Mouse (Mus musculus) forebrain, embryonic 13.5 days (tissue): ENCODE results near the gene Mta3. TPM values are rescaled to one million over a fixed set of nuclear protein-coding genes. Genes with fewer than 3 reads are reported as not detected.

ENCODE experiments used
- ATAC-seq: fragments of 200-750 bp; cut with Nextera tagmentation; 2 replicates; pipeline ENCODE4 v1.8.0; 2017
- H3K27ac ChIP-seq: fragments of 300-500 bp; sonication (generic); 2 replicates; pipeline ENCODE4 v1.5.1; 2015; ENCODE audit warnings: inconsistent platforms, mild to moderate bottlenecking, moderate library complexity
- H3K27me3 ChIP-seq: fragments of 300-500 bp; sonication (generic); 2 replicates; pipeline ENCODE4 v1.6.1; 2015; ENCODE audit warnings: mild to moderate bottlenecking, inconsistent platforms
- H3K36me3 ChIP-seq: fragments of 300-500 bp; sonication (generic); 2 replicates; pipeline ENCODE4 v1.6.1; 2015; ENCODE audit warnings: mild to moderate bottlenecking, inconsistent platforms; ENCODE audit not compliant: poor library complexity, severe bottlenecking
- H3K4me1 ChIP-seq: fragments of 300-500 bp; sonication (generic); 2 replicates; pipeline ENCODE4 v1.6.1; 2015; ENCODE audit warnings: inconsistent platforms
- H3K4me2 ChIP-seq: fragments of 300-500 bp; sonication (generic); 2 replicates; pipeline ENCODE4 v1.6.1; 2015; ENCODE audit warnings: inconsistent platforms, mild to moderate bottlenecking, moderate library complexity
- H3K4me3 ChIP-seq: fragments of 300-500 bp; sonication (generic); 2 replicates; pipeline ENCODE4 v1.5.1; 2015; ENCODE audit warnings: mild to moderate bottlenecking, inconsistent platforms
- H3K9ac ChIP-seq: fragments of 300-500 bp; sonication (generic); 2 replicates; pipeline ENCODE4 v1.6.1; 2015; ENCODE audit warnings: mild to moderate bottlenecking, inconsistent platforms
- H3K9me3 ChIP-seq: fragments of 300-500 bp; sonication (generic); replicated peaks from 2 replicates; pipeline ENCODE4 v1.6.1; 2016; ENCODE audit warnings: inconsistent platforms
- WGBS: fragments of 180-500 bp; shearing (Covaris S2); methylation state at CpG from one replicate; pipeline ENCODE4 v1.1.7; 2015; 5-methylcytosine and 5-hydroxymethylcytosine counted together
- polyA plus RNA-seq: library from polyadenylated mRNA; unstranded; fragments of >200 nt; fragmentation: Nextera tagmentation; extraction: Ambion mirVana; gene quantifications from 2 replicates; pipeline ENCODE4 v1.2.1, GENCODE M21; 2015

The Mta3 gene
- polyA plus RNA-seq, 1 experiment from 2014 or later: 30.6 TPM

DNA sequence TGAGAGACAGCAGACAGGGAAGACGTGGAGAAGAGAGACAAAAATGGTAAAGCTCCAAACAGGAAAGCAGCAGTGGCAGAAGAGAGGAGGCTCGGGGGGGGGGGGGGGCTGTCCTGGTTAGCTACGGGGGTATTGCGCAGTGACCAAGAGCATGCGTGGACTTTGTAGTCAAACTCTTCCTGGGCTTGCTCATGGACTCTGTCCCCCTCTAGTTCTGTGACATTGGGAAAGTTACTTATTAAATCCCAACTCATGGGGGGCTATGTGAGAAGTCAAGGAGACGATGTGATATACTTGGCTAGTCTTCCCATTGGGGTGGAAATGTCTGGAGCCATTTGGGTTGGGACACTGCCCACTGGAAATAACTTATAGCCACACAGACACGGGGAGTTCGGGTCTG is 139.6 kb downstream of the Mta3 start:
- Histone ChIP-seq H3K4me3 (no peak overlapping the region), H3K27ac (no peak overlapping the region), H3K4me1 (peaks cover 12% of the 10 kb centered on the region), H3K9ac (no peak overlapping the region), H3K27me3 (no peaks in the 10 kb centered on the region), H3K4me2 (no peak overlapping the region), H3K36me3 (no peaks in the 10 kb centered on the region), H3K9me3 (no peaks in the 10 kb centered on the region)
- ATAC-seq: no peak
- 91% methylated on average over 8 of the region's 8 CpGs for WGBS

- Histone ChIP-seq H3K9me3 (no peaks in the 10 kb centered on the region), H3K9ac (no peak overlapping the region), H3K4me3 (no peak overlapping the region), H3K4me1 (peaks cover 12% of the 10 kb centered on the region), H3K27me3 (no peaks in the 10 kb centered on the region), H3K36me3 (no peaks in the 10 kb centered on the region), H3K27ac (no peak overlapping the region), H3K4me2 (no peak overlapping the region)
- ATAC-seq: no peak
- 82% methylated on average over 21 of the region's 21 CpGs for WGBS
Measured at GRCm38 (mm10) chr17:83846301-83847021, 140.5 kb downstream of the Mta3 start.

DNA sequence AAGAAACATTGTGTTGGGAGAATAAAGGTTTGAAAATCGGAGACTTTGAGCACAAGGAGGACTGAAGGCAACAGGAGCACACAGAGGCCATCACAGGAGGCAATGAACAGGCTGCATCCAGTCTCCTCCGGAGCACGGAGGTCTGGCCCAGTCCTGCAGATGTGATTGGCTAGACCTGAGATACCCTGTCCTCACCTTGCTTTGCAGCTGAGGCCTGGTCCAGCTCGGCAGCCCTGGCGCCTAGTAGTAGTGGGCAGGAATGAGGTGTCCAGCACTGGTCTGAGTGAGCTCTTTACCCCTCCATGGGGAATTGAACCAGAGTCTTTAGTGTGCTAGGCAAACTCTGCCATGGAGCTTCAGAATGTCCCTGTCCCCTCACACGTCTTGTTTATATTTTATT is 141.1 kb downstream of the Mta3 start:
- H3K27ac ChIP-seq: no peak overlapping the region
- no peak overlapping the region for H3K4me2 ChIP-seq
- H3K27me3 ChIP-seq: no peaks in the 10 kb centered on the region
- H3K9ac ChIP-seq: no peak overlapping the region
- WGBS: 87% methylated on average over 6 of the region's 6 CpGs
- no peaks in the 10 kb centered on the region for H3K36me3 ChIP-seq
- no peak for ATAC-seq
- peaks cover 12% of the 10 kb centered on the region for H3K4me1 ChIP-seq
- no peaks in the 10 kb centered on the region for H3K9me3 ChIP-seq
- no peak overlapping the region for H3K4me3 ChIP-seq

GRCm38 (mm10) chr17:83847815-83848214 is 141.9 kb downstream of the Mta3 start, which contains the start of gene Haao:
Gene Haao (minus strand): TSS chr17:83847963.
- no peak within 1 kb of the TSS for H3K9ac ChIP-seq
- 88% methylated on average over 3 of the region's 3 CpGs for WGBS
- no peak for ATAC-seq

DNA sequence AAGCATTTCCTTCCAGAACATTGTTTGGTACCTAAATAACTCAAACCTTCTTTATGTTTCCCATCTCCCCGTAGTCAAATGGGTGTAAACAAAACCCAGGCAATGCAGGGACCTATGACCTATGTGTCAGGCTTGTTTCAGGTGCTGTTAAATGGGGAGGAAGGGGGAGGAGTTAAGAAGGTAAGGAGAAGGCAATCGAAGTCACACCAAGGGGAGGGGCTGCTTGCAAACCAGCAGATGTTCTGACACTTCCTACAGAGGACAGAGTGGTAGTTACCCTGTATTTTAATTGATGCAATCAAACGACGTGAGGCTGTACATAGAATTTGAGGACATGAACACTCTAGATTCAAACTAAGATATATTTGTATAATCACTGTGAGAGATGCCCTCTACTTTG is 142.5 kb downstream of the Mta3 start:
- Histone ChIP-seq H3K36me3 (no peaks in the 10 kb centered on the region), H3K27ac (no peak overlapping the region), H3K9ac (no peak overlapping the region), H3K9me3 (no peaks in the 10 kb centered on the region), H3K4me3 (no peak overlapping the region), H3K4me1 (peaks cover 12% of the 10 kb centered on the region), H3K4me2 (no peak overlapping the region), H3K27me3 (no peaks in the 10 kb centered on the region)
- 70% methylated on average over 4 of the region's 4 CpGs for WGBS
- no peak for ATAC-seq

More at GRCm38 (mm10) chr17:83847815-83848214, 141.9 kb downstream of the Mta3 start, which contains the start of gene Haao:
- Histone ChIP-seq H3K4me3 (no peak within 1 kb of the TSS), H3K4me1 (peaks cover 12% of the 10 kb centered on the region), H3K36me3 (no peaks in the 10 kb centered on the region), H3K27ac (no peak within 1 kb of the TSS), H3K9me3 (no peaks in the 10 kb centered on the region), H3K27me3 (no peaks in the 10 kb centered on the region), H3K4me2 (no peak within 1 kb of the TSS)

DNA sequence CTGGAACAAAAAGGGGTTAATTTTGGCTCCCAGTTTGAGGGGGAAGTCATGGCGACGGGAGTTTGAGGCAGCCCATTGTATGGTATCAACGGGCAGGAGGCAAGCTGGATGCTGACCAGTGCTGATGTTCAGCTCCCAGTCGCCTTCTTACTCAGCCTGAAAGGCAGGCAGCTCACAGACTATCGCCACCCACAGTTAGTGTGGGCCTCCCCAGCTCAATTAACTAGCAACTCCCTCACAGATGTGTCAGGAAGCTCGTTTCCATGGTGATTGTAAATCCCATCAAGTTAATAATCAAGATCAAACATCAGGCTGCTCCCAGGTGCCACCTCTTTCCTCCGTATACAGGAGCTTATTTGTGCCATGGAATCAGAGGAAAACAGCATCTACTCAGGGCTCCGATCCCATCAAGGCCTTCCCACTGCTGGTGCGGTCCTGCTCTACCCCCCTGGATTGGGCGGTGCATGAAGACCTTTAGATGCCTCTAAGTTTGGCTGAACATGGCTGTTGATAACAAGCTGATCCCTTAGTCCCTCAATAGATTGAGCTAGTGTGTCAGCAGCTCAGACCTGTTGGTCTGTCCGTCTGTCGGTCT is 143.2 kb downstream of the Mta3 start:
- Histone ChIP-seq H3K9ac (0 out of 2 replicates have a peak overlapping the region, but pooled peaks have one; percentile 17), H3K36me3 (no peaks in the 10 kb centered on the region), H3K27me3 (no peaks in the 10 kb centered on the region), H3K27ac (no peak overlapping the region), H3K4me1 (peaks cover 12% of the 10 kb centered on the region), H3K9me3 (no peaks in the 10 kb centered on the region), H3K4me2 (no peak overlapping the region), H3K4me3 (no peak overlapping the region)
- ATAC-seq: peak; percentile 50
- 30% methylated on average over 12 of the region's 12 CpGs for WGBS

- peaks cover 12% of the 10 kb centered on the region for H3K4me1 ChIP-seq
- no peaks in the 10 kb centered on the region for H3K27me3 ChIP-seq
- no peaks in the 10 kb centered on the region for H3K36me3 ChIP-seq
- no peak overlapping the region for H3K4me3 ChIP-seq
- H3K9ac ChIP-seq: no peak overlapping the region
- no peaks in the 10 kb centered on the region for H3K9me3 ChIP-seq
- no peak overlapping the region for H3K27ac ChIP-seq
- ATAC-seq: no peak
- WGBS: 69% methylated on average over 5 of the region's 5 CpGs
- no peak overlapping the region for H3K4me2 ChIP-seq
Measured at GRCm38 (mm10) chr17:83849717-83850116, 143.8 kb downstream of the Mta3 start.

GRCm38 (mm10) chr17:83850458-83850857 is 144.5 kb downstream of the Mta3 start:
- 0 out of 2 replicates have a peak, but pooled peaks cover 2% of the 10 kb centered on the region for H3K27me3 ChIP-seq
- ATAC-seq: no peak
- WGBS: 11% methylated on average over 9 of the region's 9 CpGs

GRCm38 (mm10) chr17:83850864-83851263 is 144.9 kb downstream of the Mta3 start:
- WGBS: 85% methylated on average over 5 of the region's 5 CpGs
- no peak overlapping the region for H3K4me2 ChIP-seq

More at GRCm38 (mm10) chr17:83850458-83850857, 144.5 kb downstream of the Mta3 start:
- no peak overlapping the region for H3K4me3 ChIP-seq
- H3K4me1 ChIP-seq: peaks cover 12% of the 10 kb centered on the region
- no peak overlapping the region for H3K27ac ChIP-seq
- H3K36me3 ChIP-seq: no peaks in the 10 kb centered on the region
- no peak overlapping the region for H3K9ac ChIP-seq
- H3K4me2 ChIP-seq: no peak overlapping the region
- no peaks in the 10 kb centered on the region for H3K9me3 ChIP-seq

GRCm38 (mm10) chr17:83853831-83854230 is 147.9 kb downstream of the Mta3 start:
- 47% methylated on average over 3 of the region's 3 CpGs for WGBS
- H3K9me3 ChIP-seq: no peaks in the 10 kb centered on the region
- H3K27me3 ChIP-seq: 0 out of 2 replicates have a peak, but pooled peaks cover 2% of the 10 kb centered on the region
- H3K4me1 ChIP-seq: peaks cover 11% of the 10 kb centered on the region
- no peak overlapping the region for H3K4me2 ChIP-seq
- no peak overlapping the region for H3K9ac ChIP-seq
- no peaks in the 10 kb centered on the region for H3K36me3 ChIP-seq
- no peak overlapping the region for H3K27ac ChIP-seq
- no peak overlapping the region for H3K4me3 ChIP-seq
- ATAC-seq: no peak

More at GRCm38 (mm10) chr17:83850864-83851263, 144.9 kb downstream of the Mta3 start:
- no peak for ATAC-seq
- Histone ChIP-seq H3K9me3 (no peaks in the 10 kb centered on the region), H3K4me3 (no peak overlapping the region), H3K4me1 (peaks cover 12% of the 10 kb centered on the region), H3K36me3 (no peaks in the 10 kb centered on the region), H3K27ac (no peak overlapping the region), H3K27me3 (0 out of 2 replicates have a peak, but pooled peaks cover 2% of the 10 kb centered on the region), H3K9ac (no peak overlapping the region)

- Histone ChIP-seq H3K36me3 (no peaks in the 10 kb centered on the region), H3K27ac (no peak overlapping the region), H3K4me3 (no peak overlapping the region), H3K9me3 (no peaks in the 10 kb centered on the region), H3K4me2 (no peak overlapping the region), H3K9ac (no peak overlapping the region), H3K4me1 (peaks cover 5% of the 10 kb centered on the region), H3K27me3 (0 out of 2 replicates have a peak, but pooled peaks cover 2% of the 10 kb centered on the region)
- ATAC-seq: peak; percentile 33; the same call in 1 of the 2 replicates
- WGBS: 48% methylated on average over 12 of the region's 12 CpGs
Measured at GRCm38 (mm10) chr17:83854284-83854918, 148.4 kb downstream of the Mta3 start.

GRCm38 (mm10) chr17:83858413-83858812 is 152.4 kb downstream of the Mta3 start:
- Histone ChIP-seq H3K4me3 (no peak overlapping the region), H3K4me1 (peaks cover 7% of the 10 kb centered on the region), H3K9me3 (no peaks in the 10 kb centered on the region), H3K4me2 (no peak overlapping the region), H3K36me3 (no peaks in the 10 kb centered on the region), H3K9ac (no peak overlapping the region), H3K27ac (no peak overlapping the region), H3K27me3 (0 out of 2 replicates have a peak, but pooled peaks cover 2% of the 10 kb centered on the region)
- ATAC-seq: no peak
- WGBS: 90% methylated on average over 7 of the region's 7 CpGs
